Mouse (Mus musculus) gastrocnemius, postnatal 4 days (tissue): ENCODE data around the gene Cad. TPM values are rescaled to one million over a fixed set of nuclear protein-coding genes. Genes with fewer than 3 reads are reported as not detected.

ENCODE experiments used
- DNase-seq, 2 experiments: peaks; one replicate each; pipeline ENCODE4 v3.0.0; 2021 to 2022; ENCODE audit warnings: low spot score in 2 of 2, mixed read lengths in 2 of 2
- total RNA-seq, 2 experiments: library from RNA; stranded (reverse); gene quantifications; 2 replicates each; pipeline ENCODE4 v1.2.3; 2021

The Cad gene
- total RNA-seq, 2 experiments from 2014 or later: 40.4 to 41.0 TPM

- no peak for DNase-seq
Observed at GRCm38 (mm10) chr5:31095711-31096480, 41.3 kb downstream of the Cad start.

- no peak for DNase-seq
Observed at GRCm38 (mm10) chr5:31105814-31106335, 51.3 kb downstream of the Cad start, which contains the start of gene Dnajc5g. Gene Dnajc5g (plus strand): TSS chr5:31106285.

- no peak for DNase-seq
Observed at GRCm38 (mm10) chr5:31108000-31108490, 53.5 kb downstream of the Cad start, which contains the start of gene Slc30a3. Gene Slc30a3 (minus strand): TSS chr5:31108237.

GRCm38 (mm10) chr5:31110781-31111180, 56.2 kb downstream of the Cad start:
- DNase-seq: no peak

GRCm38 (mm10) chr5:31116354-31116753, 61.8 kb downstream of the Cad start, which contains the start of gene Trim54:
Gene Trim54 (plus strand): TSS chr5:31116712.
- DNase-seq: no peak

- no peak for DNase-seq
Observed at GRCm38 (mm10) chr5:31116912-31117311, 62.3 kb downstream of the Cad start.

- DNase-seq: no peak
Observed at GRCm38 (mm10) chr5:31121111-31121510, 66.5 kb downstream of the Cad start.

- no peak for DNase-seq
Observed at GRCm38 (mm10) chr5:31123481-31123880, 68.9 kb downstream of the Cad start.

- DNase-seq: no peak
Observed at GRCm38 (mm10) chr5:31126050-31126449, 71.5 kb downstream of the Cad start.

Other genes starting within 250 kb of the Cad start
- 10 to 100 TPM; 60.9 to 65.0 TPM for gene Mapre3, start 240.1 kb upstream of the Cad start, total RNA-seq
- gene Tmem214, start 186.8 kb upstream of the Cad start, total RNA-seq: 10 to 100 TPM; 56.9 to 58.3 TPM
- 10 to 100 TPM in 1 of 2 experiments, 1 to 10 TPM in 1; 8.3 to 10.0 TPM for gene Agbl5, start 166.1 kb upstream of the Cad start, total RNA-seq
- gene Ost4, start 147.0 kb upstream of the Cad start, total RNA-seq: 100 to 1,000 TPM; 171 to 194 TPM
- 100 to 1,000 TPM in 1 of 2 experiments, 10 to 100 TPM in 1; 86.8 to 104 TPM for gene Emilin1, start 141.4 kb upstream of the Cad start, total RNA-seq
- gene Khk, start 133.3 kb upstream of the Cad start, total RNA-seq: 10 to 100 TPM; 26.7 to 29.8 TPM
- gene Cgref1, start 109.2 kb upstream of the Cad start, total RNA-seq: 1 to 10 TPM; 9.5 to 10.0 TPM
- gene Preb, start 94.4 kb upstream of the Cad start, total RNA-seq: 10 to 100 TPM; 97.3 to 99.7 TPM
- under 1 TPM in 1 of 2 experiments, not detected in 1; 0.10 TPM for gene Tcf23, start 86.1 kb upstream of the Cad start, total RNA-seq
- 100 to 1,000 TPM in 1 of 2 experiments, 10 to 100 TPM in 1; 92.4 to 102 TPM for gene Atraid, start 6.5 kb upstream of the Cad start, total RNA-seq
- 10 to 100 TPM in 1 of 2 experiments, 1 to 10 TPM in 1; 8.2 to 13.8 TPM for gene Slc5a6, start 5.9 kb upstream of the Cad start, total RNA-seq
- gene Dnajc5g, start 51.5 kb downstream of the Cad start, total RNA-seq: not detected
- gene Slc30a3, start 53.5 kb downstream of the Cad start, total RNA-seq: not detected
- gene Trim54, start 61.9 kb downstream of the Cad start, total RNA-seq: 100 to 1,000 TPM; 139 to 160 TPM
- gene Ucn, start 84.0 kb downstream of the Cad start, total RNA-seq: under 1 TPM in 1 of 2 experiments, not detected in 1; 0.62 TPM
- 10 to 100 TPM; 43.4 to 51.8 TPM for gene Mpv17, start 99.5 kb downstream of the Cad start, total RNA-seq
- gene Gm29609, start 125.1 kb downstream of the Cad start, total RNA-seq: 1 to 10 TPM; 1.6 to 4.6 TPM
- gene Gtf3c2, start 125.4 kb downstream of the Cad start, total RNA-seq: 10 to 100 TPM; 39.7 to 47.0 TPM
- gene Snx17, start 138.4 kb downstream of the Cad start, total RNA-seq: 10 to 100 TPM; 80.8 to 83.2 TPM
- gene Eif2b4, start 138.7 kb downstream of the Cad start, total RNA-seq: 10 to 100 TPM; 33.1 to 42.9 TPM
- gene Zfp513, start 147.5 kb downstream of the Cad start, total RNA-seq: 10 to 100 TPM; 12.2 to 13.0 TPM
- gene Ppm1g, start 165.9 kb downstream of the Cad start, total RNA-seq: 10 to 100 TPM; 55.3 to 63.8 TPM
- gene Nrbp1, start 186.1 kb downstream of the Cad start, total RNA-seq: 100 to 1,000 TPM in 1 of 2 experiments, 10 to 100 TPM in 1; 91.4 to 105 TPM
- gene Gm9970, start 186.5 kb downstream of the Cad start, total RNA-seq: under 1 TPM in 1 of 2 experiments, not detected in 1; 0.70 TPM
- 1 to 10 TPM; 2.3 to 4.1 TPM for gene Krtcap3, start 196.9 kb downstream of the Cad start, total RNA-seq
- gene Ift172, start 236.3 kb downstream of the Cad start, total RNA-seq: 10 to 100 TPM; 30.6 to 40.8 TPM
- 10 to 100 TPM; 18.5 to 18.7 TPM for gene Fndc4, start 241.3 kb downstream of the Cad start, total RNA-seq
- gene Gckr, start 242.7 kb downstream of the Cad start, total RNA-seq: under 1 TPM; 0.22 to 0.36 TPM